Mouse (Mus musculus) kidney, postnatal 36 days (tissue): ENCODE data around the gene Vmn2r87.
A peak's percentile ranks its signal among the peaks of the same experiment; 100 is the strongest.
"Not testable (repeated sequence)": the region's sequence is repeated elsewhere in the genome, so short reads cannot be mapped to it uniquely, and the experiment has no call there.

Source experiments
- DNase-seq, 2 experiments: peaks; one replicate each; pipeline ENCODE4 v3.0.0; 2021 to 2022; ENCODE audit warnings: mixed read lengths in 2 of 2

The Vmn2r87 gene

GRCm38 (mm10) chr10:130497296-130497695, at the start of gene Vmn2r87:
Vmn2r87 (minus strand) TSS chr10:130497396.
- no peak for DNase-seq

GRCm38 (mm10) chr10:130544331-130544730, 47.1 kb upstream of the Vmn2r87 start:
- peak; percentile 25 to 27 for DNase-seq

- DNase-seq = peak; percentile 82 to 83
These were observed 44.9 kb upstream of the Vmn2r87 start for GRCm38 (mm10) chr10:130541931-130542691.

- DNase-seq = peak; percentile 49 to 67
These were observed 38.9 kb upstream of the Vmn2r87 start for GRCm38 (mm10) chr10:130536101-130536500.

- DNase-seq = no peak
These were observed 30.7 kb upstream of the Vmn2r87 start for GRCm38 (mm10) chr10:130527926-130528325.

- peak in 1 of 2 experiments; percentile 14 for DNase-seq
These were observed 26.9 kb downstream of the Vmn2r87 start for GRCm38 (mm10) chr10:130470311-130470760.

- DNase-seq = not testable (repeated sequence)
These were observed 41.2 kb downstream of the Vmn2r87 start, which contains the start of gene Vmn2r86 for GRCm38 (mm10) chr10:130455950-130456349. Vmn2r86 (minus strand) TSS chr10:130456050.

- DNase-seq = no peak
These were observed 52.4 kb downstream of the Vmn2r87 start for GRCm38 (mm10) chr10:130444776-130445175.

- DNase-seq = not testable (repeated sequence)
These were observed 62.9 kb downstream of the Vmn2r87 start for GRCm38 (mm10) chr10:130434185-130434898.

- DNase-seq = not testable (repeated sequence)
These were observed 67.6 kb downstream of the Vmn2r87 start, which contains the start of gene Vmn2r85 for GRCm38 (mm10) chr10:130429603-130430002. Vmn2r85 (minus strand) TSS chr10:130429703.

GRCm38 (mm10) chr10:130422368-130422767, 74.8 kb downstream of the Vmn2r87 start:
- not testable (repeated sequence) for DNase-seq
